In the genomic region with DNA sequence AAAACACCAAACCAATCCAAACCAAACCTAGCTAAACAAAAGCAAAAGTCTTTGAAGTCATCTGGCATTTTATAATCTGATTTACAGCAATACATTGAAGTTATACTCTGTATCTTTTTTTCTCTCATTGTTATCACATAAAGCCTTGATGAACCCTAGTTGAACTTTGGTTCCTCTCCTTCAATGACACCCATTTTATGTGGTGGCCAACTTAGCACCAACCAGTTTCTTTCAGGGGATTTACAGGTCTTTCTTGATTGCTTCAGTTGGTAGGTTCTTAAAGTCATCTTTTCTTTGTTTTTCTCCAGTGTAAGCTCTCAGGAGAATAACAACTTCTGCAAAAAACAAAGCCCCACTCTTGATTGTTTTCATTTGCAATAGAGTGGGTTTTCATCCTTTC, we compare ENCODE assay signal across 19 mouse cellular contexts. TPM values are rescaled to one million over a fixed set of nuclear protein-coding genes. Genes with fewer than 3 reads are reported as not detected.
"Had no signal": no experiment of that assay in that cellular context is flagged by ENCODE, and none has a peak within 500 bp of the region (broad histone marks: within the 10 kb centered on the region; RNA-seq: fewer than 3 reads in every experiment).

No protein-coding gene starts in this region.

- H3K9ac ChIP-seq: liver, embryonic 14.5 days; lung, embryonic 14.5 days; midbrain, embryonic 12.5 days; neural tube, embryonic 12.5 days had no signal

- H3K9me3 ChIP-seq: midbrain, embryonic 10.5 days; midbrain, embryonic 12.5 days; neural tube, embryonic 12.5 days had no signal

- H3K36me3 ChIP-seq: midbrain, embryonic 10.5 days; midbrain, embryonic 12.5 days; neural tube, embryonic 12.5 days had no signal

- H3K4me2 ChIP-seq: lung, embryonic 14.5 days; midbrain, embryonic 12.5 days; neural tube, embryonic 12.5 days had no signal

- H3K4me1 ChIP-seq: midbrain, embryonic 10.5 days; midbrain, embryonic 12.5 days; neural tube, embryonic 12.5 days had no signal

- ATAC-seq: midbrain, embryonic 16.5 days had no signal

- H3K27ac ChIP-seq: liver, embryonic 14.5 days; midbrain, embryonic 10.5 days; midbrain, embryonic 12.5 days; neural tube, embryonic 12.5 days had no signal

- H3K27me3 ChIP-seq: midbrain, embryonic 12.5 days; neural tube, embryonic 12.5 days had no signal

- DNase-seq: lung, adult 18-20 months; lung, embryonic 14.5 days; lung, postnatal 10 days; lung, postnatal 4 days; midbrain, embryonic 14.5 days; retina, postnatal 1 day; right cerebral cortex, adult 18-20 months; thymus, adult 18-20 months; thymus, postnatal 25 days; thymus, postnatal 4 days had no signal

- H3K4me3 ChIP-seq: midbrain, embryonic 10.5 days; midbrain, embryonic 12.5 days; myocyte; neural tube, embryonic 12.5 days had no signal

RNA-seq across cellular contexts. Expression of a gene that starts 7.5 kb away (rescaled TPM):
- polyA plus RNA-seq: midbrain, embryonic 10.5 days; midbrain, embryonic 12.5 days; midbrain, embryonic 16.5 days; myocyte had no signal

RNA-seq across cellular contexts. Expression of a gene that starts 21.2 kb away (rescaled TPM):
- polyA plus RNA-seq: lung, embryonic 14.5 days; lung, embryonic 16.5 days; midbrain, embryonic 10.5 days; midbrain, embryonic 12.5 days; midbrain, embryonic 14.5 days; midbrain, embryonic 16.5 days; myocyte; neural tube, embryonic 12.5 days; neural tube, embryonic 14.5 days; stomach, embryonic 14.5 days had no signal

RNA-seq across cellular contexts. Expression of a gene that starts 45.8 kb away (rescaled TPM):
- polyA plus RNA-seq: lung, embryonic 14.5 days; midbrain, embryonic 10.5 days; midbrain, embryonic 12.5 days; midbrain, embryonic 14.5 days; midbrain, embryonic 16.5 days; neural tube, embryonic 12.5 days; neural tube, embryonic 14.5 days; stomach, embryonic 14.5 days had no signal
